Mouse (Mus musculus) bone marrow, adult 2 months (tissue): ENCODE data around the gene Stk38l.

Source experiments
- CTCF ChIP-seq: fragments of 200-500 bp; IDR thresholded peaks from 2 replicates; pipeline ENCODE4 v1.5.1; 2011; ENCODE audit warnings: low read length, control low read depth; ENCODE audit not compliant: control insufficient read depth, insufficient read depth
- POLR2A ChIP-seq: fragments of 200-500 bp; IDR thresholded peaks from 2 replicates; pipeline ENCODE4 v1.6.1; 2011; ENCODE audit warnings: low read depth, mild to moderate bottlenecking, control low read depth, low read length, borderline replicate concordance; ENCODE audit not compliant: control insufficient read depth

DNA sequence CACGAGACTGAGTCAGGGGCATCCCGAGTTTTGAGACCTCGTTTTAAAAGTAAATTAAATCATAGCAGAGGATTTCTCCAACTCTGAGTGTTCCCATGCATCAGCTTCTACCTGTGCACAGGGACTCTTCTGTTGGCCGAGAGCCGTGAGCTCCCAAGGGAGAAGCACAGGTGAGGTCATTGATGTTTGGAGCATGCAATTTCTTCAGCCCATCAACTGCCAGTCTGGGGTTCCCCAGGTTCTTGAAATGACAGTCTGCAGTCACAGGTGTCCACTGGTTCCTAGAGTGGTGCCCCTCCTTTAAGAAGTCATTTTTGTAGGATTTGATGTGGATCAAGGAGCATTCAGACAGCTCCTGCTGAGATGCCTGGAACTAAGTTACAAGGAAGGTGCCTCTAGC, 46.0 kb downstream of the Stk38l start:
- no peak for TF ChIP-seq POLR2A
- TF ChIP-seq CTCF: no peak
